Mouse (Mus musculus) effector memory CD4-positive, alpha-beta T cell, adult 7 months (primary cell): ENCODE measurements around the gene Trmt61a. TPM values are rescaled to one million over a fixed set of nuclear protein-coding genes. Genes with fewer than 3 reads are reported as not detected.

Source experiments
- polyA plus RNA-seq: library from polyadenylated mRNA; unstranded; fragments of 100-300 nt; shearing (Covaris generic); gene quantifications from one replicate; pipeline ENCODE4 v1.2.1, GENCODE M21; 2017

Gene Trmt61a
- polyA plus RNA-seq = 13.6 TPM

DNA sequence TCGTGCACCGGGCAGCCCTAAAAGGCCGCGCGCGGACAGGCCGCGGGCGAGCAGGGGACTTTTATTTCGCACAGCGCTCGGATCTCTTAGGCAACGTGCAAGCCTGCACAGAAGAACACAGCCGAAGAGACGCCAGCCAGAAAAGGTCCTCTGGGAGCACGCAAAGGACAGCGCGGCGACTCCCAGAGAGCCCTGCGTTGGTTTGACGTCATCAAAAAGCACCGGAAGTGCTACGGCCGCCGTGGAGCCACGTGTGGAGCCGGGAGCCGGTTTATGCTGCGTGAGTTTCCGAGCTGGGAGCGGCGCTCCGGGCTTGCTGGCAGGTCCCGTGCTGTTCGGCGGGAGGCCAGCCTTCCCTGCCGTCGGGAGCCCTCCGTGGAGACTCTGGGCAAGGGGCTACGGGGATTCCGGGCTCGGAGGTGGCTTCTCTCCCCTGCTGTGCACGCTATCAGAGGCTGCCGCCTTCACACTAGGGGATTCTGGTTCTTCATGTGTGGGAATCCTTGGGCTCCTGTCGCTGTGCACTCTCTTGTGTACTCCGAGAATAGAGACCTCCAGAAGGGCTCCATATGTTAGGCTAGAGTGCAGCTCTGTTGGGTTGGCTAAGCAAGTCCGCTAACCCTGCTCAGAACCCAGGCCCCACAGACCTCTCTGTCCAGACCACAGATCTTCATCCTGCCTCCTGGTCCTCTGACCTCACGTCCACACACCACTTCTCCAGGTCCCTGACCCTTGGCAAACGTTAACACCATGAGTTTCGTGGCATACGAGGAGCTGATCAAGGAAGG lies at the start of gene Trmt61a:
Trmt61a (plus strand) TSS at position 224 of the 788 bp plus-strand sequence.

DNA sequence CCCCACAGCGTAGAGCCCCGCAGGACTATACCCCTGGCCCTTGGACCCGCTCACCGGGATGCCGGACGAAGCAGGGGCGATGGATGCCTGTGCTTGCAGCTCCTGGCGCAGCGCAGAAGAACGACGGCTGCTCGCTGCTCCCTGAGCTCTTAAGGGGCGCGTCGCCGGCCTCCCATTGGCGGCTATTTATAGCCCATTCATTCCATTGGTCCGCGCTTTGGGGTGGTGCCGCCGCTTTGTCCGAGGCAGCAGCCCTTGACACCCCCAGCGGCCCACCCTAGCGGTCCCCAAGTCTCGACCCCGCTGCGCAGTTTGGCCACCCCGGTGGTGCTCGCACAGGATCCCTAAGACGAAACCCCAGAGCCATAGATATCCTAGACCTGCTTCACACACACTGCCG lies 5.7 kb upstream of the Trmt61a start, which contains the start of gene Ckb:
Ckb (minus strand) TSS at position 163 of the 400 bp plus-strand sequence.

DNA sequence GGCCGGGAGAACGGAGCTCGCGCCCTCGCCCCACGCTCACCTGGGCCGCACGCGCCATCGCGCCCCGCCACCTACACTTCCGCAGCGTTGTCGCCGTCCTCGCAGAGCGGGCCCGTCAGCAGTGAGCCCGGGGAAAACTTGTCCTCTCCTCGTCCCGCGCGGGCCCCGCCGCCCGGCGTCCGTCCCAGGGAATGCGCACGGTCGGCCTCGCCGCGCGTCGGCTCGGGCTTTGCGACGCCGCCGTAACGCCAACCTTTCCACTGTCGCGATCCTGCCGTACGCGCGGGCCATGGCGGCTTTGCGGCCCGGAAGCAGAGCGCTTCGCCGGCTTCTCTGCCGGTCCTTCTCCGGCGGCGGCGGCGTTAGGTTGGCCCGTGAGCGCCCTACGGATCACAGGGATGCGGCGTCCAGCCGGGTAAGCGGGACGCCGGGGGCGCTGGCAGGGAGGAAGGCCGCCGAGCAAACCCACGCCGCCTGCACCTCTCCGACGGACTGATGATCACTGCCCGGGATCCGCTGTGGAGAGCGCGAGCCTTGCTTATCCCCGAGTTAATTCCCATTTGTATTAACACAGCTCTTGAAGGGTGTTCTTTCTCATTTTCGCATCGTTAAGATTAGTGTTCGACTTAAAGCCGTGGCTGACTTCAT lies 35.2 kb downstream of the Trmt61a start, which contains the start of the genes Bag5 and Apopt1:
Bag5 (minus strand) TSS at position 254 of the 648 bp plus-strand sequence.
Apopt1 (plus strand) TSS at position 258 of the 648 bp plus-strand sequence.

Other genes with a start within 250 kb of the Trmt61a start
- 0.10 TPM for gene Tnfaip2, start 235.6 kb upstream of the Trmt61a start, polyA plus RNA-seq
- gene Gm266, start 192.3 kb upstream of the Trmt61a start, polyA plus RNA-seq = not detected
- 1,140 TPM for gene Eif5, start 140.1 kb upstream of the Trmt61a start, polyA plus RNA-seq
- gene Mark3, start 103.6 kb upstream of the Trmt61a start, polyA plus RNA-seq = 77.7 TPM
- 52.4 TPM for gene Ckb, start 5.8 kb upstream of the Trmt61a start, polyA plus RNA-seq
- gene Bag5, start 35.2 kb downstream of the Trmt61a start, polyA plus RNA-seq = 51.1 TPM
- gene Apopt1, start 35.2 kb downstream of the Trmt61a start, polyA plus RNA-seq = 39.0 TPM
- gene Klc1, start 80.7 kb downstream of the Trmt61a start, polyA plus RNA-seq = 34.1 TPM
- 1.7 TPM for gene Xrcc3, start 135.8 kb downstream of the Trmt61a start, polyA plus RNA-seq
- 3.3 TPM for gene Zfyve21, start 136.1 kb downstream of the Trmt61a start, polyA plus RNA-seq
- gene Ppp1r13b, start 230.0 kb downstream of the Trmt61a start, polyA plus RNA-seq = 51.3 TPM